Mouse (Mus musculus): Measurements from ENCODE around the gene Shisa8.

Shisa8 gene

DNA sequence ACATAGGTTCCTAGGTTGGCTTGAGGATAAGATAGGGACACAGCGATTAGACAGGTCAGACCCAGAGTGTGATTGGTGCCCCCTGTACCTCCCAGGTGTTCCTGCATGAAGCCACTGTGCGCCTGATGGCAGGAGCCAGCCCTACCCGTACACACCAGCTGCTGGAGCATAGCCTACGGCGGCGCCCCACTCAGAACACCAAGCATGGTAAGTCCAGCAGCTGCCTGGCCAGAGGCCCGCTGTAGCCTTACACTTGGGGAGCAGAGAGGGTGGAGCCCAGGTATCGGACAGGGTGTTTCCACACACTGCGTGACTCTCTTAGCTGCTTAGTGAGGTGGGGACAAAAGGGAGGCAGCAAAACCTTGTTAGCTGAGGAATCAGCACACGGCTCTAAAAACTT lies 9.5 kb downstream of the Shisa8 start:
- no peak for DNase-seq

DNA sequence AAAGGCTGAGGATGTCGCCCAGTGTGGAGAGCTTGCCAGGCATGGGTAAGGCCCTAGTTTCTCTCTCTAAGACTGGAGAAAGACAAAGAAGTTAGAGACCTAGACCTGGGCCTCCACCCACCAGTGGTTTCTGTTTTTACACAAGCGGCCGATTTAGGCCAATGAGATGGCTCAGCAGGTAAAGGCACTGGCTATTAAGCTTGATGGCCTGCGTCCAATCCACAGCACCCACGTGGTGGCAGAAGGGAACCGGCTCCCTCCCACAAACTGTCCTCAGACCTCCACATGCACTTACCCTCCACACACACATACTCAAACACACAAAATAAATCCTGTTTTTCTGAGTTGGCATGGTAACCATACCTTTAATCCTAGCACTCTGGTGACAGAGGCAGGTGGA lies 10.5 kb downstream of the Shisa8 start:
- DNase-seq: no peak

DNA sequence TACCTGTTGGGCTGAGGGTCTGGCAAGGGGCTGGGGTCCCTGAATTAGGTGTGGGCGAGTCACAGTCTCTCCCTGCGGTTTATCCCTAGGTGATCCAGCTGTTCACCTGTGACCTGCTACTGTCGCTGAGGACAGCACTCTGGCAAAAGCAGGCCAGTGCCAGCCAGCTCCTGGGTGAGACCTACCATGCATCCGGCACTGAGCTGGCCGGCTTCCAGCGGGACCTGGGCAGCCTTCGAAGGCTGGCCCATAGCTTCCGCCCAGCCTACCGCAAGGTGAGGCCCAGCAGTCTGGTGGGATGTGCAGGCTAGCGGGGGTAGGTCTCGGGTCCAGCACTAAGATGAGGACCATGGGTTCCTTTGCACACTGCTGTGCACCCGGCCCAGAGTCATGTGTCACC lies 13.1 kb downstream of the Shisa8 start:
- no peak for DNase-seq

DNA sequence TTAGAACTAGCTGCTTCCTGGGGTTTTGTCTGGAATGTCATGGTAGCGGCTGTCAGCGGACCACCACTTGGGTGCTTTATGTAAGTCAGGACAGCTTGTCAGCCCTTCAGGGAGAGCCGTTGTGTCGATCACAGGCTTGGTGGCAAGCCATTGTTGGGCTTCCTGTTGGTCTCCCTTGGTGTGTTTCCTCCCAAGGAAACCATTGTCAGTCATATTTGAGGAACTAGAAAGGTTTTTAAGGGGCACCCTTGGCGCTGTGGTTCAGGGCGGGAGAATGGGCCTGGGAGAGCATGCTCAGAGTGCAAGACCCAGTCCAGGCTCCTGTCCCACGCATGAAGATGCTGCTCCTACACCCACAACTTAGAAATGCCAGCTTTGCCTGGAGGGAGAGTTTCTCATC lies 14.3 kb downstream of the Shisa8 start:
- DNase-seq: no peak

DNA sequence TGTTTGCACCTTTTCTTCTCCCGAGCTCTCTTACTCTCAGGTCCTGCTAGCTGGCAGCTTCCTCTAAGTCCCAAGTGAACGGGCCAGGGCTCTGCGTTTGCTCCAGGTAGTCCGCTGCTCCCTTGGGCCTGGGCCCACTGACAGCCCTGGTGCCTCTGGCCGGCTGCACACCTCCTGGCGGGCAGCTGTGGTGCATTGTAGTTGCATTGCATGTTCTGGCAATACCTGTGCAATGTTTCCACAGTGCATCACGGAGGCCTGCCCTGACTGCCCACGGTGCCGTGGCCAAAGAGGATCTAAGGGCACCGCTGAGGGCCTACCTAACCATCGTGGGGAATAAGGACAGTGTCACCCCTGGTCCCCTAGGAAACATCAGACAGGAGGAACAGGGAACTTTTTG lies 14.7 kb downstream of the Shisa8 start:
- DNase-seq: no peak

DNA sequence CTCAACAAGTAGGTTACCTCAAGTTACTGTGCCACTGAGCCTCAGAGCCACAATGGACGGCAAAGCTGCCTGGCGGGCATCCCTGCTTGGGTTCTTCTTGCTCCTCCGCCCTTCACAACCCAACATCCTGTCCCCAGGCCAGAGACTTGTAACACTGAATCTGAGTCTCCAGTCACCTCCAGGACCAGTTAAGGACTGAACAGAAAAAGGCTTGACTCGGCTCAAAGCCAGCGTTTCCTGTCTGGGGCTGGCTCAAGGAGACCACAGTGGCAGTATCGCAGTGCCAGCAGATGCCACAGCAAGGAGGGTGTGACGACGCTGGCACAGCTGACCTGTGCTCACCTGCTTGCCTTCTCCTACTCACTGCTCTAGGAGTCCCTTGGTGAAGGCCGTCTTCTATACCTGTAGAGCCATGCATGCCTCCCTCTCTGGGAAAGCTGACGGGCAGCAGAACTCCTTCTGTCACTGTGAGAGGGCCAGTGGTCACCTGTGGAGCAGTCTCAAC lies 15.3 kb downstream of the Shisa8 start:
- DNase-seq: no peak

DNA sequence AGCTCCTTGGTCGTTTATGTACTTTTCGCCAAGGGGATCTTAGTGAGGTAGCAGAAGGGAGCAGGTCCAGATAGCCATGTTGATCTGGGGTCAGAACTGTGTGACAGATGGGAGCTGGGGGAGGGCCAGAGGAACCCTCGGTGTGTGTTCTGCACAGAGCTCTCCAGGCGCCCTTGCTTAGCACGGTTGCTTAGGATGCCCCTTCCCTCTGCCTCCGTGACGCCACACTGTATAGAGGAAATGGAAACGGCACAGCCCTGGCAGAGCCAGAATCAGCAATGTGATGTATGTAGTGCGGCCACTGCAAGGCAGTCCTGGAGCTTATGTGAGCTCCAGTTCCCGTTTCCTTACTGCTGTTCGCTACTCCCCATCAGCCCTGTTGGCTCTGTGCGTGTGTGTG lies 16.3 kb downstream of the Shisa8 start:
- DNase-seq: no peak

DNA sequence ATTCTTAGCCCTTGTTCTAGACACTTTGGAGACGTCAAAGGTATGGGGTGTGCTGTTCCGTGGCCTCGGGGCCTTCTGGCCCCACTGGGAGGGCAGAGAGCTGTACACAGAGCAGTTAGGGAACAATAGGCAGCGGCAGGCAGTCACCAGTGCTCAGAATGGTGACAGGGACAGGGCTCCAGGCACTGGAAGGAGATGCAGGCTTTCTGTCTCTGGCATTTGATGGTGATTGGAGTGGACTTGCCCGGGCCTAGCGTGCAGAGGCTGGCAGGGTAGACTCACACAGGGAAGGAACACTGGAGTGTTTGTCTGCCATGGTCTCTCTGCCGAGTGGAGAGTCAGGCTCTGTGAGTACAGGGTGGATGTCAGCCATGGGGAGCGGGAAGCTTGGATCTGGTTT lies 20.0 kb downstream of the Shisa8 start:
- DNase-seq: no peak

DNA sequence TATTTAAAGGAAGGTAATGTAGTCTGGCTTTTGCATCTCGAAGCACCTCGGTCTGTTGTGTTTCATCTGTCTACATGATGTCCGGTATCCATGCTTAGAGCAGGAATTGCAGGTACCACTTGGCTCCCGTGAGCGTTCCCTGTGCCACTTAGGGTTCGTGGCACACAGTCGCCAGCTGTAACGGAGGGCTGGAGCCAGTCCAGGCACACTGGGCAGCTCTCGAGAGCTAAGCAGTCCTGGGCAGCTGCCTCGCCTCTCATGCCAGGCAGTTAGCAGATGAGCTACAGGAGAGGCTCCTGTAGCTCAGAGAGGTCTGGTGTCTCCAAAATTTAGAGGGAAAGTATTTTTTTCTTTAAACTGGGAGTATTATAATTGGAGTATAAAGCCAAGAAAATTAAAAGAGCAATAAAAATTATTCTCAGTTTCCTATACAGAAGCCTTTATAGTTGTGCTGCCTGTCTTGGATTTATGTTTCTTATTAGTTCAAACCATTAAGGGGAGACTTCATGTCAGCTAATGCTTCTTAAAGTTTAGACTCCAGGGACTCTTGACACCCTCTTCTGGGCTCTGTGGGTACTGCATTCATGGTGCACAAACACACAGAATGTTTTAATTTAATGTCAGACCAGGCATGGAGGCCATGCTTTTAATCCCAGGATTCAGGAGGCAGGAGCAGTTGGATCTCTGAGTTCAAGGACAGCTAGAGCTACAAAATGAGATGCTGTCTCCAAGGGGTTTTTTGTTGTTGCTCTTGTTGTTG lies 24.0 kb downstream of the Shisa8 start:
- no peak for DNase-seq

DNA sequence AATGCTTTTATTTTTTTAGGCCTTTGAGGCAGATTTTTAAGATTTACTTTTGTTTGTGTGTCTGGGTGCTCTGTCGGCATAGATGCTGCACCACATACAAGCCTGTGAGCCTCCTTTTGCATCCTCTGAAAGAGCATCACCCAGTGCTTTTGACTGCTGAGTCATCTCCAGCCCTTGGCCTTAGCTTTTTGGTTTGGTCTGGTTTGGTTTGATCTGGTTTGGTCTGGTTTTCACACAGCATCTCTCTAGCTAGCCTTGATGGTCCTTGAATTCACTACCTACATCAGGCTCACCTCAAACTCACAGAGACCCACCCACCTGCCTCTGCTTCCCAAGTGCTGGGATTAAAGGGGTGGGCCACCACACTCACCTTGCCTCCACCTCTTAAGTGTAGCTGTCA lies 24.7 kb downstream of the Shisa8 start:
- DNase-seq: no peak

DNA sequence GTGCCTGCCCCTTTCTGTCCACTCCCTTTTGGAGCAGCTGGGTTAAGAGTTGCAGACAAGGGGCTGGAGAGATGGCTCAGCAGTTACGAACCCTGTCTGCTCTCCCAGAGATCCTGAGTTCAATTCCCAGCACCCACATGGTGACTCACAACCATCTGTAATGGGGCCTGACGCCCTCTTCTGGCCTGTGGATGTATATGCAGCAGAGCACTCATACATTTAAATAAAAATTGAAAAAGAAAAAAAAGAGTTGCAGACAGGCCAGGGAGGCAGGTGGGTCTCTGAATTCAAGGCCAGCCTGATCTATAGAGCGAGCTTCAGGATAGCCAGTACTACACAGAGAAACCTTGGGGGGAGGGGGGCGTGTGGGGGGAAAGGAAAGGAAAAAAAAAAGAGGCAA lies 25.2 kb downstream of the Shisa8 start:
- no peak for DNase-seq

DNA sequence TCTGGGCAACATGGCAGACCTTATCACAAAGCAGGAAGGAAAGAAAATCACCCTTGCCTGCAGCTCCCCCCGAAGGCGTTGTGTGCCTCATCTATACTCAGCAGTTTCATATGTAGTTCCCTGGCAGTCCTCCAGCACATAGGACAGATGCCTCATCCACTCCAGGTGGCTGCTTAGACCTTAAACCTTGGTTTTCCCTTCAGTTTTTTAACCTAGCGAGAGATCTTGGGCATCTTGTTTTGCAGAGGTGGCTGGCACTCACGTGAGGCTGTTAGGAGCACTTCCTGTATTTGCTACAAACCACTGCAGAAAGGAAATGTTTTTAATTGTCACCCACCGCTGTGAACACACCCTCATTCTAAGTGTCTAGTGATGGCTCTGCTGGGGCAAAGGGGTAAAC lies 25.7 kb downstream of the Shisa8 start:
- no peak for DNase-seq

DNA sequence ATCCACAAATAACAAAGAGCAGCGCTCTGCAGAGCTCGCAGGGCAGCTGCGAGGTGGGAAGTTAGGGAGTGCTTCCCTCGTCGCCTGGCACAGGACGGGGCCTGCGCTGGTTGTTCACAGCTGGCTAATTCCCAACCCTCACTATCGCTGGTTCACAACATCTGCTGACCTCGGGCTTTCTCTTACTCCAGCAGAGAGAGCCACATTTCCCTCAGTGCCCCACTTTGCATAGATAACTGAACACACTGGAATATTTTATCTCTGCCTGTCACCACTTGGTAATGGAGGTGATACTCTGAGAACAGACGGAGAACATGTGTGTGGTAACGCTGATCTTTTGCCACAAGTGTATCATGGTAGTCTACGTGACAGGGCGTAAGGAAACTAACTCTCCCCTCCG lies 26.5 kb downstream of the Shisa8 start:
- DNase-seq: no peak

DNA sequence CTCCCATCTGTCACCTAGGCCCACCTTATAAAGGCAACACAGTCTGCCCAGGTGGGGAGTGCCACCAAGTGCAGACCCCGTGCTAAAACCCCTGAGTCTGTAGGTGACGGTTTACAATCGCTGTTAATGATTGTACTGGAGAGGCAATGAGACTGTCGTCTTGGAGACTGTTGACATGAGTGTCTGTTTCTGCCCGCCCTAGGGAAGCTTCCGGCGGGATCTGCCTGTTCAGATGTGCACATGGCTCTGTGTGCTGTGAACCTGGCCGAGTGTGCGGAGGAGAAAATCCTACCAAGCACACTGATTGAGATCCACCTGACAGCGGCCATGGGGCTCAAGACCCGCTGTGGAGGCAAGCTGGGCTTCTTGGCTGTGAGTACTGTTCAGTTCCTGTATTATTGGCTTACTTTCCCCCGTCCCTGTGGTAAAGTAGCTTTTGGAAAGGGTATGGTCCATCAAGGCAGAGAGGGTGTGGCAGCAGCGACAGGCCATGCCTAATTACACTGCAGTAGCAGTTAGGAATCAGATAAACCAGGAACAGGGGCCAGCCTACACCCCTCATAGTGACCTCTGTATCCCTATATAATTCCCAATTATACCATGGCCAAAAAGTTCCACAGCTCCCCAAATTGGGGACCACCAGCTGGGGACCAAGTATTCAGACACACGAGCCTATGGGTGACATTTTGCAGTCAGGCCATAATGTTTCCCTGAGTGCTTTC lies 27.4 kb downstream of the Shisa8 start:
- no peak for DNase-seq

DNA sequence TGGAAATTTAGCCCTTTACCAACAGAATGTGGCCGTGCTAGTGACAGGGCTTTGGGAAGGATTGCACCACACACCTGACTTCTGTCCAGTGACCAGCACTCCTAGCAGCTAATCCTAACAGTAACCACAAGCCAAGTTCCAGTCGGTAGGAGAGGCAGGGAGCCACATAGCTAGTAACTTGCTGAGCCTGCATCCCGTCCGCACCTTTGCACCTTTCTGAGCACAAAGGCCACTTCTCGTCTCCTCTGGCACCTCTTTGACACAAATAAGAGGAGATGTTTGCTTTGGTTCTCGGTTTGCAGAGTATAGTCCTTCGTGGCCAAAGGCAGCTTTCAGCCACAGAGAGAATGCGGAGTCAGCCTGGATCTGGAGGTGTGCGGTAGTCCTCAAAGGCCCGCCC lies 28.0 kb downstream of the Shisa8 start:
- no peak for DNase-seq

DNA sequence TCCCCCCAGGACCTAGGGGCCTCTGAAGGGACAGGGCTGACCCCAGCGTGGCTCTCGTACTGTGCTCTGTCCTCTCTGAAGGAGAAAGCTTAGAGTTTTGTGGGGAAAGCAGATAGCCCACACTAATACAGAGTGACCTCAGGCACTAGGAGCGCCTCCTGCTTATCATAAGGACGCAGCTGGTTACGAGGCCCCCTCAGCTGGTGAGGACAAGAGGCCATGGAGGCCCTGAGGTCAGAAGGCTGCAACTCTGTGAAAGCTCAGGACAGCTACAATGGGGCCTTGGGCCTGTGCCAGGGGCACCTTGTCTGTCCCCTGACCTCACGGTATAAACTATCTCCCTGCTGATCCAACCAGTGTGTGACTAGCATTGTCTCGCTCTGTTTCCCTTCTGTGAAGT lies 28.4 kb downstream of the Shisa8 start:
- no peak for DNase-seq

DNA sequence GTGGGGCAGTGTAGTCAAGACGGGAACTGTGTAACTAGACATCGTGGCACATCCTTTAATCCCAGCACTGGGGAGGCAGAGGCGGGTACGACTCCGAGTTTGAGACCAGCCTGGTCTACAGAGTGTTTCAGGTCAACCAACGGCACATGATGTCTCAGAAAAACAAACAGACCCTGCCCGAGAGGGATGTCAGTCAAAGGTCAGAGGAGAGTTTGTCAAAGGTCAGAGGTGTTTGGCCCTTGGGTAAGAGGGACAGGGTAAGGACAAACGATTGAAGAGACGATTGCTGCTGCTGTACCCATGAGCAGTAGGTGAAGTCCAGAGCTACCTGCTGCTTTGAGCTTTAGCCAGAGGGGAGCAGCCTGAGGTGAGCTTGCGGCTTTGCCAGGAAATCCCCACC lies 29.0 kb downstream of the Shisa8 start:
- DNase-seq: no peak

DNA sequence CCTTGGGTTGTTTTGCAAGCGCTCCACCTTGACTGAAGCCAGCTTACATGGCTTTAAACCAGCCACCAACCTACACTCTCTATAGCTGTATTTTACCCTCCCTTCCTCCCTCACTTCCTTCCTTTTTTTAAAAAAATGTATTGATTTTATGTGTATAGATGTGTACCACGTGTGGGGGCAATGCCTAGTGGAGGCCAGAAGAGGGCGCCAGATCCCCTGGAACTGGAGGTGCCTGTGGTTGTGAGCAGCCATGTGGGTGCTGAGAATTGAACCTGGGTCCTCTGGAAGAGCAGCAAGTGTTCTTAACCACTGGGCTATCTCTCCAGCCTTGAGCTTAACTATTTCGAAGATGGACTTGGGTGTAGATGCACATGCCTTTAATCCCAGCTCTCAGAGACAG lies 30.3 kb downstream of the Shisa8 start:
- DNase-seq: no peak

DNA sequence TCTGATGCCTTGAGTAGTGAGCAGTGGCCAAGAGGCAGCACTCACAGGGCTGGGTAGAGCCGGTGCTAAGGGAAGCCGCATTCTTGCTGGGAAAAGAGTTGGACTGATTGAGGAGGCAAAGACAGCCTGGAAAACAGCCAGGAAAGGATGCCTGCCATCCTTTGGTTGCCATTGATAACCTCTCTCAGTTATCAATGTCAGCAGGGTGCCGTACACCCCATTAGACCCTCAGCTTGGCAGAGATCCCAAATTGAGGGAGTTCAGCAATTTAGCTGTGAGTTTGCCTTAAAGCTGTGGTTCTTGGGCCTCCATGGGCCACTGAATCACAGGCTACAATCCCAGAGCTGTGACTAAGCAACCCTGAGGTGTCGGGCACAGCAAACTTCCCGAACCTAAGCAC lies 31.5 kb downstream of the Shisa8 start:
- no peak for DNase-seq

DNA sequence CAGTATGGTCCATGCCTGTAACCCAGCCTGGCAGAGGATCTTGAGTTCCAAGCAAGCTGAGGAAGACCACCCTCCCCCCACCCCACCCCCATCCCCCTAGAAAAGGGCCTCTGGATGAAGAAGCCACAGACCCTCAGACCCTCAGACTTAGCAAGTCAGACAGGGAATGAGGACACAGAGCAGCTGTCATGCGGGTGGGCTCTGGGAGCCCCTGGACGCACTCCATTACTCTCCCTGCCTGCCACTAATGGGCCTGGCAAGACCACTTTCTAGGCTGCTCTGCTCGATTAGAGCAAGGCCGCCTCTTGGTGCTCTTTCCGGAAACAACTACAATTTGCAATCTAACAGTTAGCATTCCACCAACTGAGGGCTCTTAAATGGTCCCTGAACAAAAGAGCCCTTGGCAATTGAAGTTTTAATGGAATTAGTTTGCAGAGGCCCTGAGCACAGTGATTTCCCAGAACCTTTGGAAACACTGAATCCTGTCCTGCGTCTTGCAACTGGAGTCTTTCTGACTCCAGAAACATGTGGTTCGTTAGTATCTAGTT lies 34.8 kb downstream of the Shisa8 start:
- no peak for DNase-seq

DNA sequence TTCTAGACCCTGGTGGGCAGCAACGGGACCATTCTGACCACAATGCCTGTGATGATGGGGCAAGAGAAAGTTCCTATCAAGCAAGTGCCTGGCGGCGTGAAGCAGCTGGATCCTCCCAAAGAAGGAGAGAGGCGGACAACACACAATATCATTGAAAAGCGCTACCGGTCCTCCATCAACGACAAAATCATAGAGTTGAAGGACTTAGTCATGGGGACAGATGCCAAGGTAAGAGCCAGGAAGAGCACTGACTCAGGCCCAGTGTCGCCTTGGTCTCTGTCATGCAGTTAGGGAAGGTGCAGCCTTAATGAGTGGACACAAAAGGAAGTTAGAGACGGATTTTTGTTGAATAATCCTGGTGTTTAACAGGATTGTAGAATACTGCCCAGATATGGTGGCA lies 37.5 kb downstream of the Shisa8 start:
- no peak for DNase-seq

DNA sequence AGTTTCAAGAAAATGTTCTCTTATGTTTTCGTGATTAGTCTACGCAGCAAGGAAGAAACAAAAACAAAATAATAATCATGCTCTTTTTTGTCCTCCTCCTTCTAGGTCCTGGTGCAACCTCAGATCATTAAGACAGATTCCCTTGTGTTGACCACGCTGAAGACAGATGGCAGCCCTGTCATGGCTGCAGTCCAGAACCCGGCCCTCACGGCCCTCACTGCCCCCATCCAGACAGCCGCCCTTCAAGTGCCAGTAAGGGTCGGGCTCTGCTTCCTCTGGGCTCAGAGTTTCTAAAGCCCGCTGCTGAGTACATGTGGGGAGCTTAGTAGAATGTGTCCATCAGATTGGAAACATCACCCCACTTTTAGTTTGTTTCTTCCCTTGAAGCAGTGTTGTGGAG lies 40.0 kb downstream of the Shisa8 start:
- no peak for DNase-seq

DNA sequence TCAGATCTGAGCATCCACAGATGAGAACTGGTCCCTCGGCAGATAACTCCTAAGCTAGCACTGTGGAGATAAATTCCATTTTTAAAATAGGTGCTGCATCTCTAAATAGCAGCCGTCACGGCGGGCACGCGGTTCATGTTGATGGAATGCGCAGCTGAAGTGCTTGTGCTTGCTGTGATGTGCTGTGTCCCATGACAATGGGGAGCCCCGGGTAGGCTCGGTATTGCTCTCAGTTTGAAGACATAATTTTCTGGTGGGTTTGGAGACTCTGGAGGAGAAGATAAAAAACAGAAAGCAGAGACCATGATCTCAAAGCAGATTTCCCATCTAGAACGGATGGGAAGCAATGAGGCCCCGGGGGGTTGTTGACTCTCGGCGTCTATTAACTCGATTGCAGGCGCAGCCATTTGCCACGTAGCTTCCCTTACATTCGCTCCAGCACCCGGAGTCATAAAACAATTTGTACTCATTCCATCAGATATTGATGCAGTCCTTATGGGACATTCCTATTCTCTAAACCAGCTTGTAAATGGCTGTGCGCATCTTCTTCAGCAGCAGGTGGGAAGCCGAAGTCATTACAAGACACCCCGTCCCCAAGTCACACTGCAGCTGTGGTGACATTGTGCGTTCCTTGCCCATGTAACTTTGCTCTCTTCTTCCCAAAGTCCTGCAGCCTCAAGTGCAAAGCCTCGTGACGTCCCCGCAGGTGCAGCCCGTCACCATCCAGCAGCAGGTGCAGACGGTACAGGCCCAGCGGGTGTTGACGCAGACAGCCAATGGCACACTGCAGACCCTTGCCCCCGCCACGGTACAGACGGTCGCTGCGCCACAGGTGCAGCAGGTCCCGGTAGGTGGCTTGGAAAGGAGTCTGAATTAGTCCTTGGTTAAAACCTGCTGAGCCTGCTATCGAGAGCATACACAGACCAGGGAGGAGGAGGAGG lies 41.9 kb downstream of the Shisa8 start:
- DNase-seq: no peak
